Mouse (Mus musculus) cerebellum, postnatal 25 days (tissue): ENCODE results near the gene Mettl27.

Experiments used
- DNase-seq, 2 experiments: peaks; one replicate each; pipeline ENCODE4 v3.0.0; 2021; ENCODE audit warnings: mixed read lengths in 2 of 2

The Mettl27 gene

DNA sequence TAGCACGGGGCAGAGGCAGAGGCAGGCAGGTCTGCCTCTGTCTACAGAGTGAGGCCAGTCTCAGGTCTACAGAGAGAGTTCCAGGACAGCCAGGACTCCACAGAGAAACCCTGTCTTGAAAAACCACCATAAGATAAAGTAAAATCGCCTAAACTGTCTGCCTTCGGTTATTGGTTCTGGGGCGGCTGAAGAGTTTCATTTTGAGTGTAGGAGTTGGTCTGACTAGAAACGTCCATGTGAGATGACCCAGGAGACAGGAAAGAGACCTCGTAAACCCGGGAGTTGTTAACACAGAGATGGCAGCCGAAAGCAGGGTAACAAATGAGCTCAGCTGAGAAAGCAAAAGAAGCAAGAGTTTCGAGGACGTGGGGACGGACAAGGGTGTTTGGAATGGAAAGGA is 57.0 kb downstream of the Mettl27 start:
- DNase-seq: no peak

DNA sequence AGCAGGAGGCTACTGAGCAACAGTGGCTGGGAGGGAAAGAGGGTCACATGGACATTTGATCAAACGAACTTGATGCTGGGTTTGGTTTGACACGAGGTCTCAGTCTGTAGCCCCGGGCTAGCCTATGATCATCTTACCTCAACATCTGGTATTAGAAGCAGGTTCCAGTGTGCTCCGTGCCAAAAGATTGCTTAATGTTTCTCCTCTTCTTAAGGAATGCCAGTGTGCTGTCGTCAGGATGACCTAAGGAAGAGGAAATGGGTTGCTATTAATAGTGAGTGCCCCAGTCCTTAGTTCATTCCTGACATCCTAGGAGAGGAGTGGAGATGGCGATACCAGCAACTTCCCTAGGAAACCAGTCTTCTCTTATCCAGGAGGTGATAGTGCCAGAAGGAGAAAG is 57.6 kb downstream of the Mettl27 start:
- DNase-seq: no peak
